Mouse (Mus musculus): ENCODE results near the gene Ube2c. TPM values are rescaled to one million over a fixed set of nuclear protein-coding genes. Genes with fewer than 3 reads are reported as not detected.
"Not testable (repeated sequence)": the region's sequence is repeated elsewhere in the genome, so short reads cannot be mapped to it uniquely, and the experiment has no call there.

The Ube2c gene
- polyA plus RNA-seq, 1 experiment from 2014 or later, result 311 TPM

DNA sequence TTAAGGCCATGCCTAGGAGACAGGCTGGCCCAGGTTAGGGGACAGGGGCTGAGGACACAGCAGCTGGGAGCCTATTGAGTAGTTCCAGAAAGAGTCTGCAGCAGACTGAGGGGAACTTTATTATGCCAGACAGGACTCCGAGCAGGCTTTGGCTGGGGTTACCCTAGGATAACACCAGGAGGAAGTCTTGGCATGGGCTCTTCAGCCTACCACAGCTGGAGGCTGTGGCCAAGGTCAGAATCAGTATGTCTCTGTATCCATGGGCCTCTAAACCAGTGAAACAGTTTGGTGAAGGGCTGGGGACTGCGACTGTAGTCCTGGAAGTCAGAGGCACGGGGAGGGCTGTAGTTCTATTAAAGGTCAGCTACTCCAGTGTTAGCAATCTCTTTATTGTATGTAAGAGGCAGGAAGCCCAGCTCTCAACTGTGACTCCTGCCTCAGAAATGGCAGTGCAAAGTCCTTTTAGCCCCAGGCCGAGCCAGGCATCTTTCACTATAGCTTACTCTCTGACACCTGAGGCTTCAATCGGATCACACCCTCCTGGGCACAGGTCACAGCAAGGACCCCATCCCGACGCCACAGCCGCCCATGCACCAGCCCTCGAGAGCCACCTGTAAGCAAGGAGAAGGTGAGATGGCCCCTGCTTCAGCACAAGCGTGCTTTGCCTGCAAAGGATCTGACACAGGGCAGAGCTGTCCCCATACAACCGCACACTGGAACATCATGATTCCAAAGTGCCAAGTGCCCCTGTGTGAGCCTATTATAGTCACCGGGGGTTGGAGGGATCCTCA is 22.9 kb downstream of the Ube2c start:
- peaks cover 72% of the 10 kb centered on the region for H3K36me3 ChIP-seq
- H3K4me2 ChIP-seq, result no peak overlapping the region
- H3K9ac ChIP-seq, result no peak overlapping the region
- H3K4me3 ChIP-seq, result no peak overlapping the region
- peaks cover 10% of the 10 kb centered on the region for H3K4me1 ChIP-seq
- ATAC-seq (ENCODE audit: insufficient number of reproducible peaks, low FRiP score, low TSS enrichment, low read depth), result no peak
- no peaks in the 10 kb centered on the region for H3K9me3 ChIP-seq
- H3K27me3 ChIP-seq, result no peaks in the 10 kb centered on the region
- no peak overlapping the region for H3K27ac ChIP-seq
- 88% methylated on average over 12 of the region's 12 CpGs for WGBS

DNA sequence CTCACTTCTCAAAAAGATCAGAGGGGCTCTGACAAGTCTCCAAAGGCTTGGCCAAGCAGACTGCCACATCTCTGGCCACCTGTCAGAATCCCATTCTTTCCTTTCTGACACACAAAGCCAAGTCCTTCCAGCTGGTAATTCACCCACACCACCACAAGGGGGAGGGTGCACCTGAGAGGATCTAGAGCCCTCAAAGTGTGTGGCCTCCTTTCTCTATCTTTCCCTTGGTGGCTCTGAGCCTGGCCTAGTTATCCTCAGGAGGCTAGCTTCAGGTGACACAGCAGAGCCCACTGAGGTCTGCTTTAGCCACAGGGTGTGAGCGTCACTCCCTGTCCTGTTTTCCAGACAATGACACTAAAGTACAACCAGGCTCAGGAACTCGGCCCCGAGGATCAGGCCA is 23.5 kb downstream of the Ube2c start:
- 82% methylated on average over 3 of the region's 3 CpGs for WGBS
- Histone ChIP-seq H3K9ac (no peak overlapping the region), H3K4me3 (no peak overlapping the region), H3K27me3 (no peaks in the 10 kb centered on the region), H3K4me1 (peaks cover 6% of the 10 kb centered on the region), H3K4me2 (no peak overlapping the region), H3K36me3 (peaks cover 72% of the 10 kb centered on the region), H3K27ac (no peak overlapping the region; the same call in 1 of the 2 replicates), H3K9me3 (no peaks in the 10 kb centered on the region)
- ATAC-seq (ENCODE audit: insufficient number of reproducible peaks, low FRiP score, low TSS enrichment, low read depth), result no peak

DNA sequence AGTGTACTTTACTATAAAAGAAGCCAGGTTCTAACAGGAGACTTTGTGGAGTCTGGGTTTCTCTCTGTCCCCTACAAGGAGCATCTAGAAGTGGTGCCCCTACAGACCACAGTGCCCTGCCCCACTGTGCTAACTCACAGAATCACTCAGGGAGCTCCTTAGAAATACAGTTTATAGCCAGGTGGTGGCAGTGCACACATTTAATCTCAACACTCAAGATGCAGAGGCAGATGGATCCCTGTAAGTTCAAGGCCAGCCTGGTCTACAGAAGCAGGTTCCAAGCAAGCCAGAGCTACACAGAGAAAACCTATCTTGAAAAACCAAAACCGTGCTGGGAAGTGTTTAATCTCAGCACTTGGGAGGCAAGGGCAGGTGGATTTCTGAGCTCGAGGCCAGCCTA is 24.1 kb downstream of the Ube2c start:
- Histone ChIP-seq H3K27me3 (no peaks in the 10 kb centered on the region), H3K4me2 (no peak overlapping the region), H3K36me3 (peaks cover 71% of the 10 kb centered on the region), H3K27ac (no peak overlapping the region; the same call in 1 of the 2 replicates), H3K4me3 (no peak overlapping the region), H3K9me3 (no peaks in the 10 kb centered on the region), H3K9ac (no peak overlapping the region), H3K4me1 (peaks cover under 1% of the 10 kb centered on the region; the same call in 1 of the 2 replicates)
- WGBS, result 88% methylated on average over 2 of the region's 2 CpGs
- no peak for ATAC-seq (ENCODE audit: insufficient number of reproducible peaks, low FRiP score, low TSS enrichment, low read depth)

DNA sequence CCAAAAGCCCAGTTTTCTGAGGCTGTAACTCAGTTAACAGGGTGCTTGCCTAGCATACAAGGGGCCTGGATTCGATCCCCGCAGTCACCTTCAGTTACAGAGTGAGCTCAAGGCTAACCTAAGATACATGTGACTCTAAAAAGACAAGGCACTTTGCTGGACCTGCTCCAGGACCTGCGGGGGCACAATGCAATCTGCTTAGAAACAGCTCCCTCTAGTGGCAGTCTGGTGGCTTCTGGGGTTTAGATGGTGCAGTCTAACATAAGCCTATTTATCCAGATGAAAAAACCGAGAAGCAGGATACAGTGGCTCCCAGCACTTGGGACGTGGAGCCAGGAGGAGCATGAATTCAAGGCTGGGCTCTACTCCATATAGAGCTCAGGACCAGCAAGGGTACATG is 24.6 kb downstream of the Ube2c start:
- peaks cover 72% of the 10 kb centered on the region for H3K36me3 ChIP-seq
- 25% methylated on average over 5 of the region's 5 CpGs for WGBS
- H3K4me2 ChIP-seq, result no peak overlapping the region
- H3K27me3 ChIP-seq, result no peaks in the 10 kb centered on the region
- H3K9me3 ChIP-seq, result no peaks in the 10 kb centered on the region
- H3K4me1 ChIP-seq, result no peaks in the 10 kb centered on the region
- no peak overlapping the region for H3K27ac ChIP-seq
- H3K4me3 ChIP-seq, result no peak overlapping the region
- ATAC-seq (ENCODE audit: insufficient number of reproducible peaks, low FRiP score, low TSS enrichment, low read depth), result no peak
- H3K9ac ChIP-seq, result no peak overlapping the region

DNA sequence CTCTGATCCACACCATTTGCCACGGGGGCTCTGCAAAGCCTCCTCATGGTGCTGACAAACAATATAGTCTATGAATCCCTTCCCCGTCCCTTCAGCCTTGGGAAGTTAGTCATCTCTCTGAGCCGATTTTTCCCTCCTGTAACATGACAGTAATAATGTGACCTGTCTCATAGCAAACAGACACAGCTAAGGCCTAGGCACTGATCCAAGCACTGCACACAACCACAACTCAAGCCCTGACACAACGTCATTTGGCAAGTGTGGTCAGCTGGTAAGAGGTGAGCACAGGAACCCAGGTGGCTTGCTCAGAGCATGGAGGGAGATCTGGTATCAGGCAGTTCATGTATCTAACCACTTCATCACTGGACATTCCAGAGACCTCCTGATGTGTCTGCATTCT is 26.2 kb downstream of the Ube2c start:
- H3K9ac ChIP-seq, result no peak overlapping the region
- no peak overlapping the region for H3K27ac ChIP-seq
- no peaks in the 10 kb centered on the region for H3K4me1 ChIP-seq
- H3K27me3 ChIP-seq, result no peaks in the 10 kb centered on the region
- no peak overlapping the region for H3K4me2 ChIP-seq
- 73% methylated on average over 4 of the region's 4 CpGs for WGBS
- peaks cover 78% of the 10 kb centered on the region for H3K36me3 ChIP-seq
- no peaks in the 10 kb centered on the region for H3K9me3 ChIP-seq
- ATAC-seq (ENCODE audit: insufficient number of reproducible peaks, low FRiP score, low TSS enrichment, low read depth), result no peak
- H3K4me3 ChIP-seq, result no peak overlapping the region

DNA sequence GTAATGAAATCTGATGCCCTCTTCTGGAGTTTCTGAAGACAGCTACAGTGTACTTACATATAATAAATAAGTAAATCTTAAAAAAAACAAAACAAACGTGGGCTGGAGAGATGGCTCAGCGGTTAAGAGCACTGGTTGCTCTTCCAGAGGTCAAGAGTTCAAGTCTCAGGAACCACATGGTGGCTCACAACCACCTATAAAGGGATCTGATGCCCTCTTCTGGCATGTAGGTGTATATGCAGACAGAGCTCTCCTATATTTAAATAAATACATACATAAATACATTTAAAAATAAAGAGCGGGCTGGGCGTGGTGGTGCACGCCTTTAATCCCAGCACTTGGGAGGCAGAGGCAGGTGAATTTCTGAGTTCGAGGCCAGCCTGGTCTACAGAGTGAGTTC is 28.9 kb downstream of the Ube2c start:
- 84% methylated on average over 6 of the region's 6 CpGs for WGBS
- peaks cover 65% of the 10 kb centered on the region for H3K36me3 ChIP-seq
- H3K4me2 ChIP-seq; H3K9me3 ChIP-seq; ATAC-seq (ENCODE audit: insufficient number of reproducible peaks, low FRiP score, low TSS enrichment, low read depth); H3K27me3 ChIP-seq; H3K9ac ChIP-seq; H3K4me3 ChIP-seq; H3K27ac ChIP-seq; H3K4me1 ChIP-seq: not testable (repeated sequence)

DNA sequence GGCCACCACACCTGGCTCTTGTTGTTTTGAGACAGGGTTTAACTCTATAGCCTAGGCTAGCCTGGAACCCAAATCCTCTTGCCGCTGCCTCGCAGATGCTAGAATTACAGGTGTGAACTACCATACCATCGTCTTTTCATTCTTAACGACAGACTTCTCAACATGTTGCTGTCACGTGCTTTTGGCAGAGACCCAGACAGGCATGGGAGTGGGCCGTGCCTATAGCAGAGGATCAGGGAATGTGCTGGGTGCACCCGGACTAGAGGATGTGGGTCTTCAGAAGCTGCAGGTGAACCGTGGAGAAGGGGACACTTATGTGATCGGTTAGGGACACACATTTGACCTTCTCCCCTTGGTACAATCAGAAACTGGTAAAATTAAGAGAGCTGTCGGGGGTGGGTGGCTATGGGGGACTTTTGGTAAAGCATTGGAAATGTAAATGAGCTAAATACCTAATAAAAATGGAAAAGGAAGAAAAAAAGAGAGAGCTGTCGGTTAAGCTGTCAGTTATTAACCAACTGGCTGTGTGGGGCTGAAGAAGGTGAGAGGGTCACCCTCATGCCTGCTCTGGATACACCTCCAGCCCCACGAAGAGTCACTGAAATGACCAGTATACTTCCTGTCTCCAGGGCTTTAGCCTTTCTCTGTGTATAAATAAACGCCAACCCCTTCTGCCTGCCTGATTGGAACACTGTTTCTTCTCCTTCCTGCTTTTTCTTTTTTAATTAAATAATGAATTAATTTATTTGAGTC is 30.7 kb downstream of the Ube2c start:
- ATAC-seq (ENCODE audit: insufficient number of reproducible peaks, low FRiP score, low TSS enrichment, low read depth), result no peak

DNA sequence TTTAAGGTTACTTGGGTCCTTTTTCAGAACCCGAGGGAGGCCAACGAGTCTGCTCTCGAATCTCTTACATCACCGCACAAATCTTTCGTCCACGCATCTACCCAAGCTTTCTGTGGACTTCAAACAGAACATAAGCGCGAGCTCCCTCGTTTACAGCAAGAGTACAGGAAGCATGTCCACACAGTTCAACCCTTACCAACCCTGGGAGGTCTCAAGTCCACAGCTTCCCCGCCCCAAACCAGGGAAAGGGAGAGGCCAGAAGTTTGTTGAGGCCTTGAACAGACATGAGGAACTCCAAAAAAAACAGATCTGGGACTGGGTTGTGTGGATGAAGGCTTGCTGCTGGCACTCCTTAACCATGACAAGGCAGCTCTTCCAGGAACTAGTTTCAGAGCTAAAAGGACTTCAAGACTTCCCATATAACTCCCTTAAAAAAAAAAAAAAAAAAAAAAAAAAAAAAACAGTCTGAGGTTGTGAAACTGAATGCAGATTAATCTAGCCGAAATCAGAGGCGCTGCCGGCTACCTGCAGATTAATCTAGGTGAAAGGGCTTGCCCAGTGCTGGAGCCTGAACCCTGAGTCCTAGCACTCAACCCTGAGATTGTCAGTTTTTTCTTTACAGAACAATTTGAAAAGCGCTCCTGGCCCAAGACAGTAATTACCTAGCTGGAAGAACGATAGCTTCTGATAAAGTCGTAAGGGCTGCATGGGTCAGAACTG is 33.7 kb downstream of the Ube2c start:
- Histone ChIP-seq H3K36me3 (peaks cover 33% of the 10 kb centered on the region), H3K4me1 (peaks cover 20% of the 10 kb centered on the region), H3K4me2 (peak overlapping the region; percentile 58), H3K27me3 (no peaks in the 10 kb centered on the region), H3K9ac (peak overlapping the region; percentile 73; the same call in 1 of the 2 replicates), H3K9me3 (no peaks in the 10 kb centered on the region), H3K4me3 (peak overlapping the region; percentile 87), H3K27ac (no peak overlapping the region)
- WGBS, result 85% methylated on average over 16 of the region's 16 CpGs
- no peak for ATAC-seq (ENCODE audit: insufficient number of reproducible peaks, low FRiP score, low TSS enrichment, low read depth)

More for the DNA sequence above, 30.7 kb downstream of the Ube2c start:
- H3K4me3 ChIP-seq, result no peak overlapping the region
- no peak overlapping the region for H3K9ac ChIP-seq
- H3K4me1 ChIP-seq, result peaks cover 14% of the 10 kb centered on the region
- H3K4me2 ChIP-seq, result no peak overlapping the region
- 88% methylated on average over 13 of the region's 13 CpGs for WGBS
- H3K9me3 ChIP-seq, result no peaks in the 10 kb centered on the region
- H3K27me3 ChIP-seq, result no peaks in the 10 kb centered on the region
- peaks cover 50% of the 10 kb centered on the region for H3K36me3 ChIP-seq
- H3K27ac ChIP-seq, result no peak overlapping the region

DNA sequence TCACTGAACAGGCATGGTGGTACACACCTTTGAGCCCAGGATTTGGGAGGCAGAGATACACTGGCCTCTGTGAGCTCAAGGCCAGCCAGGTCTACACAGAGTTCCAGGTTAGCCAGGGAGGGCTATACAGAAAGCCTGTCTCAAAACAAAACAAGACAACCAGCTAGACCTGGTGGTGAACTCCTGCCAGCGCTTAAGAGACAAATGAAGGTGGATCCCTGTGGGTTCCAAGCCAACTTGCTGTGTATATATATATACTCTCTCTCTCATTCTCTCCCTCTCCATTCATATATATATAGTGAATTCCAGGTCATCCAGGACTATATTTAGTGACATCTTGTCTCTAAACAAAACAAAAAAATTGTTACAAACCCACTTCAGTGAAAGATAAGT is 34.2 kb downstream of the Ube2c start:
- Histone ChIP-seq H3K4me3 (peak overlapping the region; percentile 87), H3K27me3 (no peaks in the 10 kb centered on the region), H3K36me3 (peaks cover 31% of the 10 kb centered on the region), H3K27ac (peak overlapping the region; percentile 82; the same call in 1 of the 2 replicates), H3K4me2 (peak overlapping the region; percentile 58), H3K4me1 (peaks cover 20% of the 10 kb centered on the region), H3K9ac (peak overlapping the region; percentile 73; the same call in 1 of the 2 replicates), H3K9me3 (no peaks in the 10 kb centered on the region)
- WGBS, result 61% methylated on average over 1 of the region's 1 CpGs
- no peak for ATAC-seq (ENCODE audit: insufficient number of reproducible peaks, low FRiP score, low TSS enrichment, low read depth)

DNA sequence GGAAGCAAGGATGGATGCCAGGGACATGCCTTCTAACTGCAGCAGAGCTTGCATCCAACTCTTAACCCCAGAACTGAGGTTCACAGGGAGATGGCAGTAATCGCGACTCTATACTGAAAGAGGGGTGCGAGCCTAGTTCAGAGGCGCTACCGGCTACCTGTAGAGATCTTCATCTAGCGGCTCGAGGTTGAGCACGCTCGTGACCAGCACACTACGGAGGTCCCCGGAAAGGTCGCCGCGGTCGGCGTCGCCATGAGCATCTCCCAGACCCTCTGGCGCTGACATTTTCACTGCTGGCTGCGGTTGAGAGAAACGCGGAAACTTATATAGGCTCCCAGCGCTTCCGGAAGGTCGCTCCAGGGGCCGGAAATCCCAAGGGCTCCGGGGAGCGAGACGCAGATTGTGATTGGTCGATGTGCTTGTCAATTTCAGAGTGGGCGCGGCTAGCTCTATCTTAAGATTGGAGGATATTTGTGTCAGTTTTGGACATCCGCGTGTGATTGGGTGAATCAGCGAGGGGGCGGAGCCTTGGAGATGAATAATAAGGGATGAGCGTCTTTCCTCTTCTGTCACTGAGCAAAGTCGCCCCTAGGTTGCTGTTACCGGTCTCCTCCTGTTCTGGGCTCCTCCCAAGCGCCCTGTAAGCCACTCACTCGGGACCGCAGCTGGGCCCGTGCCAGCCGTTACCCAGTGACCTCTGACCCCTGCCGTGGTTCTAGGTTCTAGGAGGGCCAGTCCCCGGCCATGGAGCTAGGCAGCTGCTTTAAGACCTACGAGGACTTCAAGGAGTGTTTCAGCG is 35.0 kb downstream of the Ube2c start, which contains the start of the genes Acot8 and Zswim3:
Acot8 (minus strand) TSS at position 350 of the 799 bp plus-strand sequence.
Zswim3 (plus strand) TSS at position 566 of the 799 bp plus-strand sequence.
- Histone ChIP-seq H3K36me3 (peaks cover 28% of the 10 kb centered on the region), H3K9ac (peak within 1 kb of the TSS; percentile 79), H3K4me3 (peak within 1 kb of the TSS; percentile 87), H3K4me1 (peaks cover 20% of the 10 kb centered on the region), H3K27ac (peak within 1 kb of the TSS; percentile 82), H3K4me2 (peak within 1 kb of the TSS; percentile 88), H3K27me3 (no peaks in the 10 kb centered on the region), H3K9me3 (no peaks in the 10 kb centered on the region)
- peak; percentile 94 for ATAC-seq (ENCODE audit: insufficient number of reproducible peaks, low FRiP score, low TSS enrichment, low read depth)
- under 1% methylated on average over 47 of the region's 47 CpGs for WGBS

DNA sequence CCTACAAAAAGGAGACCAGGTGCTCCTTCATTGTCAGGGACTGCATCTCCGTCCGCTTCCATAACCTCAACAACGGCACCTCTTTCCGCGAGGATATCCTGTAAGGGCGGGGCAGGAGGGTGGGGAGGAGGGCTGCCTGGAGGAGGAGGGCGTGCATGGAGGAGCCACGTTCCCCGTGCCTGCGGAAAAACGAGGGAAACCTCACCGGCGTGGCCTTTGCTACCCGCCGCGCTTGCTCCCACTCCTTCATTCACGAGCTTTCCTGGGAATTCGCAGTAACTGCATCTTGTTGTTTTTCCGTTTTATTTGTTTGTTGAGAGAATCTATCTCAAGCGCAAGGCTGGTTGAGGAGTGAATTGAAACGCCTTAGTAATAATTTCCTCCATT is 35.6 kb downstream of the Ube2c start:
- 1% methylated on average over 21 of the region's 21 CpGs for WGBS
- Histone ChIP-seq H3K27ac (peak overlapping the region; percentile 81), H3K9ac (peak overlapping the region; percentile 79)

More for the DNA sequence above, 35.6 kb downstream of the Ube2c start:
- no peaks in the 10 kb centered on the region for H3K27me3 ChIP-seq
- H3K4me3 ChIP-seq, result peak overlapping the region; percentile 87
- H3K36me3 ChIP-seq, result peaks cover 23% of the 10 kb centered on the region
- no peaks in the 10 kb centered on the region for H3K9me3 ChIP-seq
- no peak for ATAC-seq (ENCODE audit: insufficient number of reproducible peaks, low FRiP score, low TSS enrichment, low read depth)
- peak overlapping the region; percentile 88 for H3K4me2 ChIP-seq
- H3K4me1 ChIP-seq, result peaks cover 20% of the 10 kb centered on the region

All from limb, embryonic 15.5 days (tissue).